Mouse (Mus musculus) limb, embryonic 11.5 days (tissue): ENCODE measurements at regions not wholly inside any gene's neighbourhood (a gene's known extent, or its start where the extent isn't known, plus 50 kb on each side); places are given as distances from the start of the nearest gene placed in this dataset.

Experiments
- ATAC-seq: fragments of 200-750 bp; cut with Nextera tagmentation; 2 replicates; pipeline ENCODE4 v1.8.0; 2017; ENCODE audit warnings: low read depth; ENCODE audit not compliant: insufficient number of reproducible peaks, low FRiP score, low TSS enrichment
- DNase-seq: peaks from one replicate; pipeline ENCODE4 v3.0.0-alpha.2; 2015; ENCODE audit warnings: low spot score
- H3K27ac ChIP-seq: fragments of 300-500 bp; sonication (generic); replicated peaks from 2 replicates; pipeline ENCODE4 v1.5.1; 2014; ENCODE audit warnings: low read depth, mild to moderate bottlenecking, low read length
- H3K27me3 ChIP-seq: fragments of 300-500 bp; sonication (generic); 2 replicates; pipeline ENCODE4 v1.6.1; 2014; ENCODE audit warnings: mild to moderate bottlenecking, low read length, mixed read lengths; ENCODE audit not compliant: control insufficient read depth, insufficient read depth
- H3K36me3 ChIP-seq: fragments of 300-500 bp; sonication (generic); 2 replicates; pipeline ENCODE4 v1.6.1; 2014; ENCODE audit warnings: mild to moderate bottlenecking, low read length, moderate library complexity, mixed read lengths; ENCODE audit not compliant: control insufficient read depth, insufficient read depth
- H3K4me1 ChIP-seq: fragments of 300-500 bp; sonication (generic); 2 replicates; pipeline ENCODE4 v1.6.1; 2014; ENCODE audit warnings: low read length, mixed read lengths; ENCODE audit not compliant: control insufficient read depth, insufficient read depth
- H3K4me2 ChIP-seq: fragments of 300-500 bp; sonication (generic); 2 replicates; pipeline ENCODE4 v1.6.1; 2014; ENCODE audit warnings: low read depth, mild to moderate bottlenecking, moderate library complexity; ENCODE audit not compliant: severe bottlenecking
- H3K4me3 ChIP-seq: fragments of 300-500 bp; sonication (generic); 2 replicates; pipeline ENCODE4 v1.5.1; 2014; ENCODE audit warnings: low read depth, low read length
- H3K9ac ChIP-seq: fragments of 300-500 bp; sonication (generic); 2 replicates; pipeline ENCODE4 v1.6.1; 2014; ENCODE audit warnings: mild to moderate bottlenecking, low read length
- H3K9me3 ChIP-seq: fragments of 300-500 bp; sonication (generic); 2 replicates; pipeline ENCODE4 v1.6.1; 2016; ENCODE audit warnings: low read length; ENCODE audit not compliant: control insufficient read depth
- WGBS: fragments of 180-500 bp; shearing (Covaris S2); extraction: QIAGEN DNeasy Blood & Tissue Kit; methylation state at CpG from one replicate; pipeline ENCODE4 v1.1.7; 2014; 5-methylcytosine and 5-hydroxymethylcytosine counted together

DNA sequence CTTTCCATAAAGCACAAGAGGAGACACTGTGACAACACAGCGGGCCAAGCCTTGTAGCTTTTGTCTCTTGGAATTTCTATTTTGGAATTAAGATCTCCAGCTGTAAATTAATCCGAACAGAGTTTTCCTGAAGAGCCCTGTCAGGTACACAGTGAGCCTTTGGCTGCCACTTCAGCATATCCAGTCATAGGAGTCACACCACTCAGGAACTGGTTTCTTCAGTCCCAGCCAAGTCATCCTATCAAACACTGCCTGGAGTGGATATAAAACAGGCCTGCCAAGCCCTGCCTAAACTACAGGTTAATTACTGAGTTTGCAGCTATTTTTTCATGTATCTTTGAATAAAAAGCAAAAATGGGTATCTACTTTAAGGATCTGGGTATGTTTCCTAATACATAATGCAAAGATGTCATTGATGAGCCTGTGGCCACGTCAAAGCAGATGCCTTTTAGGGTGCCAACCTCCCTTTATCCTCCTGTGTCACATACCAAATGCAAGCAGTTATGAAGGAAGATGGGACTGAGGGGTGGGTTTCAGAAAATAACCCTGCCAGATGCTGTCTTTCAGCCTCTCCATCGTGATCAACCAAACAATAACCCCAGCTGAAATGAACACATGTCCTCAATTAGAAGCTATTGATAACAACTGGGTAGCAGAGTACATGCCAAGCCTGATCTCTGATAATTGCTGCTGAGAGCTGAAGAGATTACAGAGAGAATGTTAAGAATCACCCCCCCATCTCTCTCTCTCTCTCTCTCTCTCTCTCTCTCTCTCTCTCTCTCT is 471.3 kb downstream of the Tm4sf1 start:
- Histone ChIP-seq H3K4me3 (no peak overlapping the region), H3K27ac (no peak overlapping the region), H3K27me3 (no peaks in the 10 kb centered on the region), H3K9me3 (no peaks in the 10 kb centered on the region), H3K4me1 (no peaks in the 10 kb centered on the region), H3K4me2 (no peak overlapping the region), H3K36me3 (no peaks in the 10 kb centered on the region), H3K9ac (no peak overlapping the region)
- DNase-seq (no peak), ATAC-seq (no peak)
- 72% methylated on average over 4 of the region's 4 CpGs for WGBS

- DNase-seq (no peak), ATAC-seq (no peak)
- Histone ChIP-seq H3K4me3 (no peak overlapping the region), H3K9ac (no peak overlapping the region), H3K36me3 (no peaks in the 10 kb centered on the region), H3K4me2 (no peak overlapping the region), H3K27me3 (no peaks in the 10 kb centered on the region), H3K4me1 (no peaks in the 10 kb centered on the region), H3K9me3 (no peaks in the 10 kb centered on the region), H3K27ac (no peak overlapping the region)
- WGBS: 87% methylated on average over 4 of the region's 4 CpGs
Measured at GRCm38 (mm10) chr3:56824157-56824556, 477.6 kb downstream of the Tm4sf1 start.

- DNase-seq: no peak
- H3K36me3 ChIP-seq: no peaks in the 10 kb centered on the region
- no peak overlapping the region for H3K27ac ChIP-seq
- ATAC-seq: no peak
- H3K4me3 ChIP-seq: no peak overlapping the region
- H3K4me2 ChIP-seq: no peak overlapping the region
- H3K27me3 ChIP-seq: no peaks in the 10 kb centered on the region
- no peaks in the 10 kb centered on the region for H3K9me3 ChIP-seq
- no peaks in the 10 kb centered on the region for H3K4me1 ChIP-seq
- H3K9ac ChIP-seq: no peak overlapping the region
- WGBS: 82% methylated on average over 1 of the region's 1 CpGs
Measured at GRCm38 (mm10) chr3:56810548-56811071, 491.2 kb downstream of the Tm4sf1 start.

- DNase-seq: no peak
- no peak overlapping the region for H3K27ac ChIP-seq
- no peaks in the 10 kb centered on the region for H3K4me1 ChIP-seq
- H3K4me2 ChIP-seq: no peak overlapping the region
- no peaks in the 10 kb centered on the region for H3K9me3 ChIP-seq
- no peaks in the 10 kb centered on the region for H3K36me3 ChIP-seq
- whole genome bisulfite sequencing: 92% methylated on average over 1 of the region's 1 CpGs
- no peak for ATAC-seq
- no peak overlapping the region for H3K4me3 ChIP-seq
- no peaks in the 10 kb centered on the region for H3K27me3 ChIP-seq
- H3K9ac ChIP-seq: no peak overlapping the region
Measured at GRCm38 (mm10) chr3:56793054-56793453, 508.7 kb downstream of the Tm4sf1 start.

DNA sequence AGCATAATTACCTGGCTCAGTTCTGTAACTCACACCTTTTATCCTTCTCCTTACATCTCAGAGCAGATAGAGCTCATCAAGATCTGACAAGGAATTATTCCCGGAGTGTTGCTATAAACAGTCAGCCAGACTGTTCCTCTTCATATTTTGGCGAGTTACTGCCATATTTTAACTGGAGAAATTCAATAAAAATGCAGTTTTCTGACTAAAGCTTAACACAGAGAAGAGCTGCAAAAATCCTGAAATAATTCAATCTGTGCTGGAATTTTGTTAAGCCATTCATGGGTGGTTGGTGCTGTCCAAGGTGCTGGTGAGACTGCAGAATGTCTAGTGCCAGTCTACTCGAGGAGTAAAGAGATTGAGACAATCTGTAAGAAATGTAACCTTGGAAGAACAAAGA is 512.6 kb downstream of the Tm4sf1 start:
- no peaks in the 10 kb centered on the region for H3K27me3 ChIP-seq
- ATAC-seq (no peak), DNase-seq (peak; percentile 80)
- no peak overlapping the region for H3K4me3 ChIP-seq
- H3K9me3 ChIP-seq: no peaks in the 10 kb centered on the region
- no peaks in the 10 kb centered on the region for H3K36me3 ChIP-seq
- H3K4me1 ChIP-seq: no peaks in the 10 kb centered on the region
- H3K4me2 ChIP-seq: no peak overlapping the region
- H3K9ac ChIP-seq: no peak overlapping the region
- WGBS: 47% methylated on average over 3 of the region's 3 CpGs
- no peak overlapping the region for H3K27ac ChIP-seq

GRCm38 (mm10) chr3:56773920-56774319 is 527.9 kb downstream of the Tm4sf1 start:
- Histone ChIP-seq H3K27ac (no peak overlapping the region), H3K36me3 (no peaks in the 10 kb centered on the region), H3K4me1 (no peaks in the 10 kb centered on the region), H3K4me2 (no peak overlapping the region), H3K9me3 (no peaks in the 10 kb centered on the region), H3K9ac (no peak overlapping the region), H3K4me3 (no peak overlapping the region), H3K27me3 (no peaks in the 10 kb centered on the region)
- ATAC-seq (no peak), DNase-seq (no peak)
- 86% methylated on average over 5 of the region's 5 CpGs for WGBS

DNA sequence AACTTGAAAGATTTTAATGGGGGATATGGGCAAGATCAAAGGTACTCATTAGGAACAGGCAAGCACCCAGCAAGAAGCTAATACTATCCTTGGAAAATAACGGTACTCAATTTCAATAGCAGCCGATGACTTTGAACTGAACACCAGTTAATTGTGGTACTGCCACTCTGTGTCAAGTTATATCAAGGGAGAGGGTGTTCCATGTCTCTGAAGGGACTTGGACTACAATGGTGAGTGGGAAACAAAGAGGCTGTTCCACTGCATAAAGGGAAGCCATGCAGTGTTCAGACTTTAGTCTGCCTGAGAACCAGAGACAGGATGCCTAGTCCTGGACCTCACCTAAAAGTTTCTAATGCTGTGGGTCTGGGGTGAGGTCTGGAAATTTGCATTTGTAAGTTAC is 531.6 kb downstream of the Tm4sf1 start:
- no peak for ATAC-seq
- no peaks in the 10 kb centered on the region for H3K36me3 ChIP-seq
- no peak overlapping the region for H3K4me2 ChIP-seq
- DNase-seq: no peak
- H3K9me3 ChIP-seq: no peaks in the 10 kb centered on the region
- no peak overlapping the region for H3K27ac ChIP-seq
- 23% methylated on average over 2 of the region's 2 CpGs for WGBS
- H3K27me3 ChIP-seq: no peaks in the 10 kb centered on the region
- no peak overlapping the region for H3K4me3 ChIP-seq
- H3K4me1 ChIP-seq: no peaks in the 10 kb centered on the region
- no peak overlapping the region for H3K9ac ChIP-seq

GRCm38 (mm10) chr3:56767133-56767532 is 534.7 kb downstream of the Tm4sf1 start:
- Histone ChIP-seq H3K4me3 (no peak overlapping the region), H3K9me3 (no peaks in the 10 kb centered on the region), H3K9ac (no peak overlapping the region), H3K4me1 (no peaks in the 10 kb centered on the region), H3K27ac (no peak overlapping the region), H3K27me3 (no peaks in the 10 kb centered on the region), H3K4me2 (no peak overlapping the region), H3K36me3 (no peaks in the 10 kb centered on the region)
- no peak for DNase-seq
- ATAC-seq: no peak
- 89% methylated on average over 3 of the region's 3 CpGs for WGBS

GRCm38 (mm10) chr3:56764336-56764735 is 537.5 kb downstream of the Tm4sf1 start:
- WGBS: 83% methylated on average over 3 of the region's 3 CpGs
- ATAC-seq: no peak
- no peaks in the 10 kb centered on the region for H3K27me3 ChIP-seq

More at GRCm38 (mm10) chr3:56764336-56764735, 537.5 kb downstream of the Tm4sf1 start:
- no peak overlapping the region for H3K9ac ChIP-seq
- no peak overlapping the region for H3K4me3 ChIP-seq
- H3K4me1 ChIP-seq: no peaks in the 10 kb centered on the region
- H3K4me2 ChIP-seq: no peak overlapping the region
- H3K36me3 ChIP-seq: no peaks in the 10 kb centered on the region
- no peak for DNase-seq
- H3K9me3 ChIP-seq: no peaks in the 10 kb centered on the region
- no peak overlapping the region for H3K27ac ChIP-seq
